In the genomic region with DNA sequence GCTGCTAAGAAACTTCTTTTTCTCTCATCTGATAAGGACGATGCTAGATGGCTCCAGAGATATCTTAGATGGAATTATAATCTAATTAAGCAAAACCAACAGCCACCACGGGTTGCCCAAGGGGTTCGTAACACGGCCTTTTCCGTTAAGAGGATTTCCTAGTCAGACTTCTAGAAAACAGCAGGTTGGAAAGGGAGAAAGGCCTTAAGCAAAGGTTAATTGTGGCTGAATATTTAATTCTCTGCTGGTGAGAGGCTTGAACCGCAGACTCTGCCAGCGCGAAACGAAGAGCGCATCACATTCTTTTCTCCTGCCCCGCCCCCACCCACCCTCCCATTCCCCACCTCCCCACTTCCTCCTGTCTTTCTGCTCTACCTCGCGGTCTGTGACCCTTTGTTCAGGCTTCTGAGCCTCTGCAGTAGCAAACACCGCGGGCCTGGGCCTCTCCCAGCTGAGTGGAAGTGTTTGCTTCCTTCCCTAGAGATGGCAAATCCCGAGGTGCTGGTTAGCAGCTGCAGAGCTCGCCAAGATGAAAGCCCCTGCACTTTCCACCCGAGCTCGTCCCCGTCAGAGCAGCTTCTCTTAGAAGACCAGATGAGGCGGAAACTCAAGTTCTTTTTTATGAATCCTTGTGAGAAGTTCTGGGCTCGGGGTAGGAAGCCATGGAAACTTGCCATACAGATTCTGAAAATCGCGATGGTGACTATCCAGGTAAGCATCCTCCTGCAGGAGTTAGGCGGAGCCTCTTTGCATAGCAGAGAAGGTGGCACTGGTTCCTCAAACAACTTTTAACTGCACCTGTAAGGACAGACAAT, we compare ENCODE assay signal across 8 mouse cellular contexts. TPM values are rescaled to one million over a fixed set of nuclear protein-coding genes. Genes with fewer than 3 reads are reported as not detected.
DNase-seq lines count a peak whose midpoint lies in the region; ATAC-seq and TF ChIP-seq lines count a peak whose summit lies in the region.

No protein-coding gene starts in this region.

- H3K9ac ChIP-seq in lung, embryonic 14.5 days: peak overlapping the region; percentile 32
- H3K9ac ChIP-seq in forebrain, embryonic 13.5 days: peak overlapping the region; percentile 41; the same call in 1 of the 2 replicates
- H3K9ac ChIP-seq in liver, embryonic 12.5 days: peak overlapping the region; percentile 6; the same call in 1 of the 2 replicates

- H3K4me1 ChIP-seq in lung, embryonic 14.5 days (ENCODE audit: insufficient read depth): no peaks in the 10 kb centered on the region
- H3K4me1 ChIP-seq in forebrain, embryonic 13.5 days: peaks cover 10% of the 10 kb centered on the region
- H3K4me1 ChIP-seq in liver, embryonic 12.5 days: peaks cover 10% of the 10 kb centered on the region; the same call in 1 of the 2 replicates

- H3K36me3 ChIP-seq in lung, embryonic 14.5 days (ENCODE audit: insufficient read depth): no peaks in the 10 kb centered on the region
- no peaks in the 10 kb centered on the region for H3K36me3 ChIP-seq in forebrain, embryonic 13.5 days (ENCODE audit: poor library complexity, severe bottlenecking)
- H3K36me3 ChIP-seq in liver, embryonic 12.5 days: no peaks in the 10 kb centered on the region
- H3K36me3 ChIP-seq in splenic B cell, adult 2 months (ENCODE audit: control insufficient read depth, insufficient read depth, low read length, poor library complexity, severe bottlenecking): no peaks in the 10 kb centered on the region

- peak; percentile 40; the same call in 1 of the 2 replicates for ATAC-seq in lung, embryonic 14.5 days (ENCODE audit: insufficient read depth)
- ATAC-seq in forebrain, embryonic 13.5 days: 0 out of 2 replicates have a peak, but pooled peaks have one; percentile 42
- ATAC-seq in liver, embryonic 12.5 days: no peak

- peak overlapping the region; percentile 54 for H3K4me2 ChIP-seq in lung, embryonic 14.5 days
- H3K4me2 ChIP-seq in forebrain, embryonic 13.5 days: peak overlapping the region; percentile 53
- H3K4me2 ChIP-seq in liver, embryonic 12.5 days: peak overlapping the region; percentile 45

- no peak for TF ChIP-seq CTCF in lung, embryonic 14.5 days (IDR thresholded peaks at IDR 0.05; ENCODE audit: low read depth)

- 13% methylated on average over 25 of the region's 25 CpGs for WGBS in lung, embryonic 14.5 days
- WGBS in forebrain, embryonic 13.5 days: 8% methylated on average over 25 of the region's 25 CpGs
- WGBS in liver, embryonic 12.5 days (ENCODE audit: insufficient replicate concordance): 10% methylated on average over 25 of the region's 25 CpGs

- DNase-seq in lung, embryonic 14.5 days: peak; percentile 61
- no peak for DNase-seq in lung, postnatal 36 days
- DNase-seq in splenic B cell, adult 2 months (ENCODE audit: low read depth, low spot score): peak; percentile 39
- no peak for DNase-seq in left cerebral cortex, postnatal 25 days (ENCODE audit: low spot score in 2 of 2)
- DNase-seq in adrenal gland, postnatal 14 days: no peak
- DNase-seq in gastrocnemius, postnatal 4 days (ENCODE audit: low spot score in 2 of 2): no peak

- intact Hi-C loops in left cerebral cortex, postnatal 25 days (cut with DNase I): no loop called here

- H3K4me3 ChIP-seq in lung, embryonic 14.5 days (ENCODE audit: low read depth, low read length): peak overlapping the region; percentile 17; the same call in 1 of the 2 replicates
- H3K4me3 ChIP-seq in forebrain, embryonic 13.5 days: peak overlapping the region; percentile 26
- H3K4me3 ChIP-seq in liver, embryonic 12.5 days: 0 out of 2 replicates have a peak overlapping the region, but pooled peaks have one; percentile 12

- H3K27ac ChIP-seq in lung, embryonic 14.5 days (ENCODE audit: low read depth): peak overlapping the region; percentile 12; the same call in 1 of the 2 replicates
- no peak overlapping the region for H3K27ac ChIP-seq in forebrain, embryonic 13.5 days
- H3K27ac ChIP-seq in liver, embryonic 12.5 days: no peak overlapping the region

- peaks cover 17% of the 10 kb centered on the region; the same call in 1 of the 2 replicates for H3K27me3 ChIP-seq in lung, embryonic 14.5 days (ENCODE audit: insufficient read depth, low read length)
- H3K27me3 ChIP-seq in forebrain, embryonic 13.5 days: peaks cover 24% of the 10 kb centered on the region
- peaks cover 45% of the 10 kb centered on the region for H3K27me3 ChIP-seq in liver, embryonic 12.5 days (replicated peaks)
- H3K27me3 ChIP-seq in splenic B cell, adult 2 months (ENCODE audit: control insufficient read depth, insufficient read depth, low read length, poor library complexity, severe bottlenecking): no peaks in the 10 kb centered on the region

- no peaks in the 10 kb centered on the region for H3K9me3 ChIP-seq in lung, embryonic 14.5 days (ENCODE audit: low read depth, low read length)
- H3K9me3 ChIP-seq in forebrain, embryonic 13.5 days (replicated peaks): no peaks in the 10 kb centered on the region
- no peaks in the 10 kb centered on the region for H3K9me3 ChIP-seq in liver, embryonic 12.5 days (replicated peaks)

RNA-seq across cellular contexts. Expression of gene Mcoln3, which starts 4.3 kb away (rescaled TPM):
- 0.61 and 1.0 TPM in 2 replicates for polyA plus RNA-seq in lung, embryonic 14.5 days (2014; fragmentation: Nextera tagmentation; extraction: Ambion mirVana)
- 0.59 and 0.74 TPM in 2 replicates for polyA plus RNA-seq in forebrain, embryonic 13.5 days (2015; fragmentation: Nextera tagmentation; extraction: Ambion mirVana)
- 0.38 and 0.61 TPM in 2 replicates for polyA plus RNA-seq in liver, embryonic 12.5 days (2016; fragmentation: Nextera tagmentation; extraction: Ambion mirVana)
- total RNA-seq in left cerebral cortex, postnatal 25 days (2021): not detected
- 1.3 TPM in 1 of 2 replicates, not detected in the other for total RNA-seq in adrenal gland, postnatal 14 days (2021)
- under 1 TPM in 1 of 2 experiments, not detected in 1; 0.13 TPM for total RNA-seq in gastrocnemius, postnatal 4 days (2021)

RNA-seq across cellular contexts. Expression of gene Wdr63, which starts 13.6 kb away (rescaled TPM):
- polyA plus RNA-seq in lung, embryonic 14.5 days (2014; fragmentation: Nextera tagmentation; extraction: Ambion mirVana): 0.12 TPM in 1 of 2 replicates, not detected in the other
- 0.81 and 0.89 TPM in 2 replicates for polyA plus RNA-seq in forebrain, embryonic 13.5 days (2015; fragmentation: Nextera tagmentation; extraction: Ambion mirVana)
- polyA plus RNA-seq in liver, embryonic 12.5 days (2016; fragmentation: Nextera tagmentation; extraction: Ambion mirVana): 0.19 and 0.30 TPM in 2 replicates
- total RNA-seq in left cerebral cortex, postnatal 25 days (2021): under 1 TPM; 0.39 to 0.50 TPM
- total RNA-seq in adrenal gland, postnatal 14 days (2021): 0.33 TPM in 1 of 2 replicates, not detected in the other
- total RNA-seq in gastrocnemius, postnatal 4 days (2021): not detected

RNA-seq across cellular contexts. Expression of gene Mcoln2, which starts 28.1 kb away (rescaled TPM):
- 0.32 and 0.33 TPM in 2 replicates for polyA plus RNA-seq in lung, embryonic 14.5 days (2014; fragmentation: Nextera tagmentation; extraction: Ambion mirVana)
- 0.28 and 0.57 TPM in 2 replicates for polyA plus RNA-seq in forebrain, embryonic 13.5 days (2015; fragmentation: Nextera tagmentation; extraction: Ambion mirVana)
- 5.4 and 5.7 TPM in 2 replicates for polyA plus RNA-seq in liver, embryonic 12.5 days (2016; fragmentation: Nextera tagmentation; extraction: Ambion mirVana)
- total RNA-seq in left cerebral cortex, postnatal 25 days (2021): not detected
- 0.15 and 3.7 TPM in 2 replicates for total RNA-seq in adrenal gland, postnatal 14 days (2021)
- under 1 TPM; 0.47 to 0.54 TPM for total RNA-seq in gastrocnemius, postnatal 4 days (2021)

Comparison
In these comparisons a context has a peak if more than half of its experiments do, and no peak if none do; other contexts are left out.
1. DNase-seq: peak in lung, embryonic 14.5 days (single experiment) and splenic B cell, adult 2 months (single experiment); none in lung, postnatal 36 days (single experiment), left cerebral cortex, postnatal 25 days (0 of 2), adrenal gland, postnatal 14 days (single experiment) and gastrocnemius, postnatal 4 days (0 of 2).
2. Peak in every context shown above with its lines, with median percentiles within 50 percentile points of each other: H3K4me2 ChIP-seq, H3K4me3 ChIP-seq and H3K9ac ChIP-seq.